Mouse (Mus musculus) megakaryocyte-erythroid progenitor cell, adult 5-6 weeks (primary cell): Measurements from ENCODE around the gene Tsfm. TPM values are rescaled to one million over a fixed set of nuclear protein-coding genes. Genes with fewer than 3 reads are reported as not detected.
"Not testable (repeated sequence)": the region's sequence is repeated elsewhere in the genome, so short reads cannot be mapped to it uniquely, and the experiment has no call there.

Source experiments
- ATAC-seq: replicated peaks from 2 replicates; pipeline ENCODE4 v1.8.0; 2016; ENCODE audit warnings: mild to moderate bottlenecking, inconsistent platforms; ENCODE audit not compliant: severe bottlenecking, poor library complexity, low FRiP score, low TSS enrichment
- total RNA-seq, 2 experiments: library from RNA; stranded (forward) in 1 of 2; stranded (reverse) in 1 of 2; fragments of 200-1000, 215-1000 nt in 1 of 2; fragments of >200 nt in 1 of 2; fragmentation: Nextera tagmentation in 1 of 2; gene quantifications; 2 replicates each; pipeline ENCODE4 v1.2.3; 2014 to 2017

The Tsfm gene
- total RNA-seq (2014; fragmentation: Nextera tagmentation) (41.6 and 61.2 TPM in 2 replicates), total RNA-seq (2017) (55.5 and 63.3 TPM in 2 replicates)

GRCm38 (mm10) chr10:127030336-127031296 is at the start of gene Tsfm:
Gene Tsfm, minus strand, starts transcription at chr10:127030840.
- ATAC-seq, result peak; percentile 96

GRCm38 (mm10) chr10:127079665-127080391 is 49.2 kb upstream of the Tsfm start:
- no peak for ATAC-seq

DNA sequence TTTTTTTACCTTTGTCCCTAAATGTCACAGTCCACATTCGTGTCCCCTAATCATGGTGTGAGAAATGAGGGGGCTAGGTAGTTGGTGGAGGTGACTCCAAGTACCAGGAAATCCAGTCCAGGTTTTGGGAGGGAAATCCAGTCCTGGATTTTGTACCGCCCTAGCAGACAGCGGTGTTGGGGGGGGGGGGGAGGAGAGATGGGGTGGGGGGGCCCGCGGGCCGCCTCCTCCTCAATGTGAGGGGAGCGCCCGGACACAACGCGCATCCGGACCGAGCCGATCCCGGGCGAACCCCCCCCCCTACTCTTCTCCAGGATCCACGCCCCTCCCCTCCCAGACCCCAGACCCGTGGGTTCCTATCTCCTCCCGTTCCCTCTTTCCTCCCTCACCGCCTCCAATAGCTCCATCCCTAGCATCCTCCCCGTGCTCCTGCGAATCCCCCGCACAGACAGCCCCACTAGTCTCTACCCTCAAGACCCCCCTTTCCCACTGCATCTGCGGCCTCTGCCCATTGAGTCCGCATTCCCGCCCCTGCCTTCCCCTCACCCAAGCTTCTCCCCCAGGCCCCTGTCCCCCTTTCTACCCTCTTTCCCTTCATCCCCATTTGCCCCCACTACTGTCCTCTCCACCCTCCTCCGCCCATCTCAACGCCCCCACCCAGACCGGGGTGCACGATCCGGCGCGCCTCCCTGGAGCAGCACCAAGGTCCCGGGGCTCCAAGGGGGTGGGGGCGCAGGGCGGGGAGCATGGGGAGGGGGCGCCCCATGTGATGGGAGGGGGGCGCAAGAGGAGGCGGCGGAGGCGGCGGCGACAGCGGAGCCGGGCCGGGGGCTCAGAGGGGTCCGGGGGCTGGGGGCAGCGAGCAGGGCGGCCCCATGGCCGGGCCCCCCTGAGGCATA is 48.3 kb upstream of the Tsfm start:
- no peak for ATAC-seq

DNA sequence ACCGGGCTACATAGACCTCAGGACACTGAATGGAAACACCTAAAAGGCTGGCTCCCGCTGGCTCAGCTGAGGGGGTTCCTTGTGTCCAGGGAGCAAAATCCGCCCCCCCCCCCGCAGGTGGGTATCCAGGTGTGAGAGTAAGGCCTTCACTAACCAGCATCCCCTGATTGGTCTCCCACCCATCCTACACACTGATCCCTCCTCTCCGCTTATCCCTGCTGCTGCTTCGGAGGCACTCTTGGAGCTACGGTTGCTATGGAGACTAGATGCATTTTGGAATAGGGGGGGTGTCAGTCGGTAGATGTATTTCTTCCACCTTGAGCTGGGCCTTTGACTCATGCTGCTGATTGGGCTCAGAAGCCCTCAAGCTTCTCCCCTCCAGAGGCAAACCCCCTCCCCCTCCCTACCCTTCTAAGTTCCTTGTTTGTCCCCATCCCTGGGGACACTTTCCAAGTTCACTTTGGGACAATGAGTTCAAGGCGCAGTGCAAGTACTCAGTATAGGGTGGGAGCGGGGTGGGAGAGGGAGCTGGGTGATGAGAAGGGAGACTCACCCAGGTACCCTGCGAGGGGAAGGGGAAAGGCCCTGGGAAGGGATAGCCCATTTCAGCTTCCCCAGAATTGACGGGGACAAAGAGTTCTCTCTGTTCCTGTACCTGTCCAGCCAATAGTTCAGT is 47.5 kb upstream of the Tsfm start:
- ATAC-seq, result no peak

DNA sequence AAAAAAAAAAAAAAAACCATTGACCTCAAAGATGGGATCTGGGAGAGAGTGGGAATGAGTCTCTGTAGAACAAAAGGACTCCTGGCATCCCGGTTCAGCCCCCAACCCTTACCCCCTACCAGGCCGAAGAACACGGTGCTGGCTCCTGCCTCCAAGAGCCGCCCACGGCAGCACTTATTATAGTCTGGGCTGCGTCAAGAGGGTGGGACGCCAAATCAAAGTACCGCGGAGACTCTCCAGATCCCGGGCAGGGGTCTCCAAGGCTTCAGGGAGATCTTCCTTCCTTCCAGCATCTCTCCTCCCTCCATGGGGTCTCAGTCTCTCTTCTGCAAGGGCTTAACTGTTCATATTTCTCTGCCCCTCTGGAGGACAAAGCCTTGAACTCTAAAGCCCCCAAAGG is 46.9 kb upstream of the Tsfm start:
- no peak for ATAC-seq

DNA sequence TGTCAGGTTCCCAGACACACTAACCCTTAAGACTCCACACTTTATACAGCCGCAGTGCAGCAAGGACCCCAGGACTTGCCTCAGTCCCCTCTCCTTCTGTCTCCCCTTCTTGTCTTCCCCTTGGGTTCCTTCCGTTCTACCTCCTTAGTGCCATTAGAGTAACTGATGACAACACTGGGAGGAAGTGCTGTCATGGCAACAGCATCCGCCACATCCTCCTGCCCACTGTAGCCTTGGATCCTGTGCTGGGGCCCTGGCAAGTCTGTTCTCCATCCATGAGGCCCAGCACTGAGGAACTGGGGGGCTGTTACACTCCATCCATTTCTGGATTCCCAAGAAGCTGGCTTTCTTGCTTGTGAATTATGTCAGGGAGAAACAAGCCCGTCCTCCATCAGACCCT is 45.4 kb upstream of the Tsfm start:
- 0 out of 2 replicates have a peak, but pooled peaks have one; percentile 17 for ATAC-seq

GRCm38 (mm10) chr10:127075651-127076050 is 45.0 kb upstream of the Tsfm start:
- ATAC-seq, result no peak

DNA sequence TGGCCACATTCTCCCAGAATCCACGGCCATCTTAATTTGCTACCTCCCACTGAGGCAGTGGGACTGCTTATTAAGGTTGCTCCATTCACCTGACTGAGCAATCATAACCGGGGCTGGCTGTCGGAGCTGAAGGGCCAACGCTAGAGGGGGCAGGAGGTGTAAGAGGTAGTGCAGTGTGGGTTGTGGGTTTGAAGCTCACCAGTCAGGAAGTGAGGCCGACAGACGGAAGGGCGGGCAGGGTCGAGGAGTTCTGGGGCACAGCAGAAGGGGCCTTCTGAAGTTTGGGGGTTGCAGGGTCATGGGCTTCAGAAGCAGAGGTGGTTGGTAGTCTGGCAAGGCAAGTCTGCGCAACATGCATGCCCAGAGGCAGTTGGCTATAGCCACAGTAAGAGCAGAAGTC is 44.4 kb upstream of the Tsfm start, which contains the start of gene Agap2:
Agap2 (plus strand) TSS at position 205 of the 400 bp plus-strand sequence.
- ATAC-seq, result peak; percentile 74

DNA sequence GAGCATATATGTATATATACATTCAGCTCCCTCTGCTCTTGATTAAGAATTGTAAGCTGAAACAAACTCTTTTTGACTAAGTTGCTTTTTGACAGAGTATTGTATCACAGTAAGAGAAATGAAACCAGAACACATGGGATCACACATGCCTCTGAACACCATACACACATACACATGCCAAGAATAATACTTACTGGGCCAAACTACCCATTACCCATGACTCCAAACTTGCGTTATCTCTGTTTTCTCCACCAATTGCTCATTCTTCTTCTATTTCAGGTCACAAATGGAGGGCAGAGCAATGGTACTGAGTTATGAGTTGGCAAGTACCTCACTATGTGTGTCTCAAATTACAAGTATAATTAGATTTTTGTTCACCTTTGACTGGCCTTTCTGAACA is 43.3 kb upstream of the Tsfm start:
- no peak for ATAC-seq

- not testable (repeated sequence) for ATAC-seq
Measured at GRCm38 (mm10) chr10:127072969-127073368, 42.3 kb upstream of the Tsfm start.

GRCm38 (mm10) chr10:127072270-127072669 is 41.6 kb upstream of the Tsfm start:
- ATAC-seq, result not testable (repeated sequence)

GRCm38 (mm10) chr10:127071203-127071602 is 40.6 kb upstream of the Tsfm start:
- no peak for ATAC-seq

- ATAC-seq, result peak; percentile 80
Measured at GRCm38 (mm10) chr10:127070190-127071121, 39.8 kb upstream of the Tsfm start, which contains the start of gene Tspan31. Gene Tspan31, minus strand, starts transcription at chr10:127070264.

DNA sequence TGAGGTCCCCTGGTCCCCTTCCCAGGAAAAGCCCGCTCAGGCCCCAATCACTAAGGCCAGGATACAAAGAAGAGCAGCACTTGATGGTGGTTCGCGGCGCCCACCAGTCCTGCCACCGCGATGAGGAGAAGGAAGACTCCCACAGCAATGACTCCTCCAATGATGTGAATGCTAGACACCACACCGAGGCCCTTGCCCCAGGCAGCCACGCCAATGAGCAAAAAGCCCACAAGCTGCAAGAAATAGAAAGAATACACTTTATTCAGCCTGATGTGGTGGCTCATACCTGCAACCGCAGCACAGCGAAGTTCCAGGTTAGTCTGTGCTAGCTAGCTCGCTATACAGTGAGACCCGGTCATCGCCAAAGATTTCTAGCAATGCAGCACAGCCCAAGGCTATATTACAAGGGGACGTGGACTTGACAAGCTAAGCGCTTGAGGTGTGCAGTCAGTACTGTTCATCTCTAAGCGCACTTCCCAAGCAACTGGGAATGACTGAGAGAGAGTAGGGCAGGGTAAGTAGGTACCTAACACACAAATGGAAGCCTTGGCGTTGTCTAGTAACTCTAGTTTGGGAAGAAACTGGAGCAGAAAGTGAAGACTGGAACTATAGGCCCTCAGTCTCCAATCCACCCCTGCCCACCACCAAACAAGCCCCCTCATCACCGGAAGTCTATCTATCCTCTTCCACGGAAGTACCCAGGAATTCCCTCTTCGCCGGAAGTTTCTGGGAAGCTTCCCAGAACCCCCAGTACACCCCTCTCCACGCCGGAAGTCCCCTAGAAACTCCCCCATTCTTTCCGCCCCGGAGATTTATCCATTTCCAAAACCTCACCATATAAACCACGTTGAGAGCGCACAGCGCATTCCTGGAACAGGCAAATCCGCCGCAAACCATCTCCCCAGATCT is 38.9 kb upstream of the Tsfm start:
- ATAC-seq, result peak; percentile 21

- ATAC-seq, result no peak
Measured at GRCm38 (mm10) chr10:127068360-127069038, 37.9 kb upstream of the Tsfm start.

DNA sequence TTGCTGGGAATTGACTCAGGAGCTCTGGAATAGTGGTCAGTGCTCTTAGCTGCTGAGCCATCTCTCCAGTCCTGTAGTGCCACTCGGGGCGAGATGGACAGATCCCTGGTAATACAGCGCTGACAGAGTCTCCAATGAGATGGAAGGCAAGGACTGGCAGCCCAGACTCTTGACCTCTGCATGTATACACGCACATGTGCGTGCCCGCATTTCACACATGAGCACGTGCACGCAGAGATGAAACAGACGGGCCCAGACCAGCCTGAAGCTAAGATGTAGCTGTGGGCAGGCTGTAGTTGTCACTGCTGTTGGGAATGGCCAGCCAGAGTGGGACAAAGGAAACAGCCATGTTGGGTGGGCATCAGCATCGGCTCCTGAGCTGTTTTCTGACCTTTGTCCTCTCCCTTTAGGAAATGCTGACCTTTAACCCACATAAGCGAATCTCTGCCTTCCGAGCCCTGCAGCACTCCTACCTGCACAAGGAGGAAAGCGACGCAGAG is 35.9 kb upstream of the Tsfm start:
- ATAC-seq, result no peak
